Mouse (Mus musculus) lung, adult 2 months (tissue): Measurements from ENCODE around the gene Snd1.

Experiments used
- CTCF ChIP-seq: fragments of 200-500 bp; IDR thresholded peaks from 2 replicates; pipeline ENCODE4 v1.5.1; 2011; ENCODE audit warnings: mild to moderate bottlenecking, low read length, control low read depth; ENCODE audit not compliant: insufficient read depth
- POLR2A ChIP-seq: fragments of 200-500 bp; IDR thresholded peaks from 2 replicates; pipeline ENCODE4 v1.6.1; 2011; ENCODE audit warnings: low read depth, mild to moderate bottlenecking, control low read depth, low read length, borderline replicate concordance; ENCODE audit errors: extremely low read depth

- TF ChIP-seq CTCF, result no peak
- no peak for TF ChIP-seq POLR2A
These were observed 321.0 kb downstream of the Snd1 start for GRCm38 (mm10) chr6:28795792-28796515.
